Mouse (Mus musculus) hindbrain, embryonic 13.5 days (tissue): ENCODE measurements around the gene Mast4. TPM values are rescaled to one million over a fixed set of nuclear protein-coding genes. Genes with fewer than 3 reads are reported as not detected.

Source experiments
- ATAC-seq: fragments of 200-750 bp; cut with Nextera tagmentation; 2 replicates; pipeline ENCODE4 v1.8.0; 2017; ENCODE audit warnings: moderate TSS enrichment; ENCODE audit not compliant: low FRiP score
- H3K27ac ChIP-seq: fragments of 300-500 bp; sonication (generic); 2 replicates; pipeline ENCODE4 v1.5.1; 2015; ENCODE audit warnings: inconsistent platforms, mild to moderate bottlenecking, moderate library complexity
- H3K27me3 ChIP-seq: fragments of 300-500 bp; sonication (generic); 2 replicates; pipeline ENCODE4 v1.6.1; 2015; ENCODE audit warnings: mild to moderate bottlenecking, inconsistent platforms
- H3K36me3 ChIP-seq: fragments of 300-500 bp; sonication (generic); 2 replicates; pipeline ENCODE4 v1.6.1; 2015; ENCODE audit warnings: mild to moderate bottlenecking, inconsistent platforms
- H3K4me1 ChIP-seq: fragments of 300-500 bp; sonication (generic); replicated peaks from 2 replicates; pipeline ENCODE4 v1.6.1; 2015; ENCODE audit warnings: inconsistent platforms
- H3K4me2 ChIP-seq: fragments of 300-500 bp; sonication (generic); 2 replicates; pipeline ENCODE4 v1.6.1; 2015; ENCODE audit warnings: inconsistent platforms, mild to moderate bottlenecking, moderate library complexity
- H3K4me3 ChIP-seq: fragments of 300-500 bp; sonication (generic); 2 replicates; pipeline ENCODE4 v1.5.1; 2015; ENCODE audit warnings: mild to moderate bottlenecking, inconsistent platforms
- H3K9ac ChIP-seq: fragments of 300-500 bp; sonication (generic); 2 replicates; pipeline ENCODE4 v1.6.1; 2015; ENCODE audit warnings: mild to moderate bottlenecking, inconsistent platforms
- H3K9me3 ChIP-seq: fragments of 300-500 bp; sonication (generic); 2 replicates; pipeline ENCODE4 v1.6.1; 2016; ENCODE audit warnings: inconsistent platforms
- WGBS: fragments of 180-500 bp; shearing (Covaris S2); methylation state at CpG from one replicate; pipeline ENCODE4 v1.1.7; 2015; 5-methylcytosine and 5-hydroxymethylcytosine counted together
- polyA plus RNA-seq: library from polyadenylated mRNA; unstranded; fragments of >200 nt; fragmentation: Nextera tagmentation; extraction: Ambion mirVana; gene quantifications from 2 replicates; pipeline ENCODE4 v1.2.1, GENCODE M21; 2015

Mast4 gene
- polyA plus RNA-seq, 1 experiment from 2014 or later: 29.7 TPM

- no peak overlapping the region for H3K4me2 ChIP-seq
- H3K27me3 ChIP-seq: no peaks in the 10 kb centered on the region
- no peak for ATAC-seq
- WGBS: 77% methylated on average over 10 of the region's 10 CpGs
- no peak overlapping the region for H3K9ac ChIP-seq
- H3K9me3 ChIP-seq: no peaks in the 10 kb centered on the region
- H3K4me3 ChIP-seq: no peak overlapping the region
- no peak overlapping the region for H3K27ac ChIP-seq
- peaks cover 9% of the 10 kb centered on the region for H3K4me1 ChIP-seq
- H3K36me3 ChIP-seq: no peaks in the 10 kb centered on the region
These were observed 547.5 kb downstream of the Mast4 start for GRCm38 (mm10) chr13:102786666-102787230.

GRCm38 (mm10) chr13:102783531-102784310 lies 550.6 kb downstream of the Mast4 start:
- Histone ChIP-seq H3K27me3 (no peaks in the 10 kb centered on the region), H3K4me1 (peaks cover 13% of the 10 kb centered on the region), H3K9me3 (no peaks in the 10 kb centered on the region), H3K9ac (no peak overlapping the region), H3K4me3 (no peak overlapping the region), H3K4me2 (no peak overlapping the region), H3K27ac (no peak overlapping the region), H3K36me3 (no peaks in the 10 kb centered on the region; the same call in 1 of the 2 replicates)
- WGBS: 67% methylated on average over 7 of the region's 7 CpGs
- no peak for ATAC-seq

GRCm38 (mm10) chr13:102779275-102779674 lies 555.0 kb downstream of the Mast4 start:
- H3K4me3 ChIP-seq: no peak overlapping the region
- H3K36me3 ChIP-seq: peaks cover 5% of the 10 kb centered on the region
- no peak overlapping the region for H3K9ac ChIP-seq
- 66% methylated on average over 3 of the region's 3 CpGs for WGBS
- peaks cover 11% of the 10 kb centered on the region for H3K4me1 ChIP-seq
- no peak overlapping the region for H3K27ac ChIP-seq
- ATAC-seq: no peak
- no peaks in the 10 kb centered on the region for H3K9me3 ChIP-seq
- H3K4me2 ChIP-seq: no peak overlapping the region
- no peaks in the 10 kb centered on the region for H3K27me3 ChIP-seq

GRCm38 (mm10) chr13:102778859-102779258 lies 555.4 kb downstream of the Mast4 start:
- no peaks in the 10 kb centered on the region for H3K9me3 ChIP-seq
- no peak for ATAC-seq
- H3K4me2 ChIP-seq: no peak overlapping the region
- no peak overlapping the region for H3K9ac ChIP-seq
- 92% methylated on average over 3 of the region's 3 CpGs for WGBS
- H3K4me1 ChIP-seq: peaks cover 11% of the 10 kb centered on the region
- H3K27ac ChIP-seq: no peak overlapping the region
- peaks cover 5% of the 10 kb centered on the region for H3K36me3 ChIP-seq
- H3K4me3 ChIP-seq: no peak overlapping the region
- no peaks in the 10 kb centered on the region for H3K27me3 ChIP-seq

GRCm38 (mm10) chr13:102775506-102775905 lies 558.8 kb downstream of the Mast4 start:
- Histone ChIP-seq H3K36me3 (peaks cover 5% of the 10 kb centered on the region; the same call in 1 of the 2 replicates), H3K9me3 (no peaks in the 10 kb centered on the region), H3K4me1 (peaks cover 12% of the 10 kb centered on the region), H3K9ac (no peak overlapping the region), H3K27ac (no peak overlapping the region), H3K27me3 (no peaks in the 10 kb centered on the region), H3K4me2 (no peak overlapping the region), H3K4me3 (no peak overlapping the region)
- ATAC-seq: no peak
- 76% methylated on average over 6 of the region's 6 CpGs for WGBS

GRCm38 (mm10) chr13:102774786-102775201 lies 559.5 kb downstream of the Mast4 start:
- Histone ChIP-seq H3K9ac (no peak overlapping the region), H3K4me1 (peaks cover 18% of the 10 kb centered on the region), H3K9me3 (no peaks in the 10 kb centered on the region), H3K4me2 (no peak overlapping the region), H3K4me3 (no peak overlapping the region), H3K27me3 (no peaks in the 10 kb centered on the region), H3K36me3 (peaks cover 5% of the 10 kb centered on the region; the same call in 1 of the 2 replicates), H3K27ac (0 out of 2 replicates have a peak overlapping the region, but pooled peaks have one; percentile 23)
- peak; percentile 46; the same call in 1 of the 2 replicates for ATAC-seq
- 35% methylated on average over 7 of the region's 7 CpGs for WGBS

- H3K27ac ChIP-seq: no peak overlapping the region
- no peak for ATAC-seq
- H3K4me1 ChIP-seq: peaks cover 31% of the 10 kb centered on the region
- H3K4me3 ChIP-seq: no peak overlapping the region
- WGBS: 92% methylated on average over 9 of the region's 9 CpGs
- H3K9ac ChIP-seq: no peak overlapping the region
- peaks cover 4% of the 10 kb centered on the region; the same call in 1 of the 2 replicates for H3K36me3 ChIP-seq
- no peaks in the 10 kb centered on the region for H3K9me3 ChIP-seq
- H3K4me2 ChIP-seq: no peak overlapping the region
- no peaks in the 10 kb centered on the region for H3K27me3 ChIP-seq
These were observed 561.1 kb downstream of the Mast4 start for GRCm38 (mm10) chr13:102773169-102773568.

GRCm38 (mm10) chr13:102770194-102770593 lies 564.1 kb downstream of the Mast4 start:
- peaks cover 54% of the 10 kb centered on the region for H3K4me1 ChIP-seq

GRCm38 (mm10) chr13:102768512-102768911 lies 565.8 kb downstream of the Mast4 start:
- H3K4me3 ChIP-seq: no peak overlapping the region
- peak overlapping the region; percentile 68 for H3K27ac ChIP-seq
- 72% methylated on average over 11 of the region's 11 CpGs for WGBS
- H3K36me3 ChIP-seq: no peaks in the 10 kb centered on the region
- H3K4me1 ChIP-seq: peaks cover 63% of the 10 kb centered on the region
- H3K9me3 ChIP-seq: no peaks in the 10 kb centered on the region
- no peak for ATAC-seq
- no peak overlapping the region for H3K9ac ChIP-seq
- no peaks in the 10 kb centered on the region for H3K27me3 ChIP-seq
- no peak overlapping the region for H3K4me2 ChIP-seq

More at GRCm38 (mm10) chr13:102770194-102770593, 564.1 kb downstream of the Mast4 start:
- Histone ChIP-seq H3K4me2 (no peak overlapping the region), H3K9me3 (no peaks in the 10 kb centered on the region), H3K9ac (no peak overlapping the region), H3K4me3 (no peak overlapping the region), H3K27me3 (no peaks in the 10 kb centered on the region), H3K27ac (no peak overlapping the region), H3K36me3 (no peaks in the 10 kb centered on the region; the same call in 1 of the 2 replicates)
- ATAC-seq: no peak
- 65% methylated on average over 8 of the region's 8 CpGs for WGBS

GRCm38 (mm10) chr13:102767110-102767509 lies 567.2 kb downstream of the Mast4 start:
- no peak for ATAC-seq

GRCm38 (mm10) chr13:102765216-102765615 lies 569.1 kb downstream of the Mast4 start:
- H3K27me3 ChIP-seq: no peaks in the 10 kb centered on the region
- H3K4me2 ChIP-seq: no peak overlapping the region
- H3K27ac ChIP-seq: no peak overlapping the region
- no peak for ATAC-seq
- H3K36me3 ChIP-seq: no peaks in the 10 kb centered on the region
- 42% methylated on average over 11 of the region's 11 CpGs for WGBS
- no peak overlapping the region for H3K9ac ChIP-seq
- peaks cover 54% of the 10 kb centered on the region for H3K4me1 ChIP-seq
- no peaks in the 10 kb centered on the region for H3K9me3 ChIP-seq
- H3K4me3 ChIP-seq: no peak overlapping the region

More at GRCm38 (mm10) chr13:102767110-102767509, 567.2 kb downstream of the Mast4 start:
- no peaks in the 10 kb centered on the region for H3K27me3 ChIP-seq
- H3K9me3 ChIP-seq: no peaks in the 10 kb centered on the region
- WGBS: 68% methylated on average over 7 of the region's 7 CpGs
- H3K36me3 ChIP-seq: no peaks in the 10 kb centered on the region
- H3K9ac ChIP-seq: no peak overlapping the region
- H3K4me1 ChIP-seq: peaks cover 63% of the 10 kb centered on the region
- no peak overlapping the region for H3K4me2 ChIP-seq
- H3K4me3 ChIP-seq: no peak overlapping the region
- peak overlapping the region; percentile 68; the same call in 1 of the 2 replicates for H3K27ac ChIP-seq

GRCm38 (mm10) chr13:102764218-102764617 lies 570.1 kb downstream of the Mast4 start:
- no peak for ATAC-seq
- Histone ChIP-seq H3K36me3 (no peaks in the 10 kb centered on the region), H3K27me3 (no peaks in the 10 kb centered on the region), H3K27ac (no peak overlapping the region), H3K4me2 (no peak overlapping the region), H3K9me3 (no peaks in the 10 kb centered on the region), H3K4me3 (no peak overlapping the region), H3K4me1 (peaks cover 47% of the 10 kb centered on the region), H3K9ac (no peak overlapping the region)
- 57% methylated on average over 1 of the region's 1 CpGs for WGBS
